Mouse (Mus musculus) embryonic facial prominence, embryonic 14.5 days (tissue): ENCODE data around the gene Hist1h2bq. TPM values are rescaled to one million over a fixed set of nuclear protein-coding genes. Genes with fewer than 3 reads are reported as not detected.

ENCODE experiments used
- microRNA-seq: library from miRNA; unstranded; fragments of <30 nt; microRNA quantifications from one replicate; pipeline ENCODE4, GENCODE M21; 2016; ENCODE audit warnings: borderline number of aligned reads
- polyA plus RNA-seq: library from polyadenylated mRNA; unstranded; fragments of >200 nt; fragmentation: Nextera tagmentation; extraction: Ambion mirVana; gene quantifications from 2 replicates; pipeline ENCODE4 v1.2.1, GENCODE M21; 2014

The Hist1h2bq gene
- polyA plus RNA-seq, 1 experiment from 2014 or later, result 13.6 TPM

Small RNA genes lying within 50 kb of the gene (microRNA-seq; reads per million reads assigned to microRNA genes)
- not detected for gene Gm19658
- gene Gm44346, result not detected
- not detected for gene Gm44466

Other genes with a start within 250 kb of the Hist1h2bq start
- not detected in 2 replicates for gene Olfr1364, start 228.4 kb downstream of the Hist1h2bq start, polyA plus RNA-seq
- gene Olfr1362, start 196.2 kb downstream of the Hist1h2bq start, polyA plus RNA-seq, result not detected in 2 replicates
- not detected in 2 replicates for gene Olfr11, start 167.7 kb downstream of the Hist1h2bq start, polyA plus RNA-seq
- 0.12 and 0.25 TPM in 2 replicates for gene Olfr1361, start 146.8 kb downstream of the Hist1h2bq start, polyA plus RNA-seq
- not detected in 2 replicates for gene Olfr1360, start 132.8 kb downstream of the Hist1h2bq start, polyA plus RNA-seq
- 0.31 TPM in 1 of 2 replicates, not detected in the other for gene Olfr1359, start 112.1 kb downstream of the Hist1h2bq start, polyA plus RNA-seq
- gene Hist1h2bl, start 94.1 kb downstream of the Hist1h2bq start, polyA plus RNA-seq, result 1.4 and 1.8 TPM in 2 replicates
- 10.8 and 14.8 TPM in 2 replicates for gene Hist1h2ai, start 93.8 kb downstream of the Hist1h2bq start, polyA plus RNA-seq
- 9.5 and 9.6 TPM in 2 replicates for gene Hist1h3h, start 92.5 kb downstream of the Hist1h2bq start, polyA plus RNA-seq
- 2.2 and 2.9 TPM in 2 replicates for gene Hist1h2bm, start 88.2 kb downstream of the Hist1h2bq start, polyA plus RNA-seq
- gene Hist1h4j, start 75.1 kb downstream of the Hist1h2bq start, polyA plus RNA-seq, result 1.2 TPM in 2 replicates
- 3.8 and 6.2 TPM in 2 replicates for gene Hist1h4k, start 59.7 kb downstream of the Hist1h2bq start, polyA plus RNA-seq
- 5.5 and 8.4 TPM in 2 replicates for gene Hist1h2ak, start 56.4 kb downstream of the Hist1h2bq start, polyA plus RNA-seq
- gene Hist1h2bn, start 56.1 kb downstream of the Hist1h2bq start, polyA plus RNA-seq, result 3.5 and 4.1 TPM in 2 replicates
- 10.0 and 11.8 TPM in 2 replicates for gene Hist1h1b, start 29.6 kb downstream of the Hist1h2bq start, polyA plus RNA-seq
- 127 and 141 TPM in 2 replicates for gene Hist1h3i, start 26.8 kb downstream of the Hist1h2bq start, polyA plus RNA-seq
- gene Hist1h2an, start 23.0 kb downstream of the Hist1h2bq start, polyA plus RNA-seq, result 6.0 and 6.4 TPM in 2 replicates
- 0.56 and 0.61 TPM in 2 replicates for gene Hist1h2bp, start 22.7 kb downstream of the Hist1h2bq start, polyA plus RNA-seq
- not detected in 2 replicates for gene Hist1h2ao, start 268 bp upstream of the Hist1h2bq start, polyA plus RNA-seq
- not detected in 2 replicates for gene Hist1h4m, start 1.5 kb upstream of the Hist1h2bq start, polyA plus RNA-seq
- gene Hist1h4n, start 22.0 kb upstream of the Hist1h2bq start, polyA plus RNA-seq, result 14.1 and 16.4 TPM in 2 replicates
- gene Hist1h2ap, start 23.3 kb upstream of the Hist1h2bq start, polyA plus RNA-seq, result 2,692 and 2,964 TPM in 2 replicates
- gene Hist1h2br, start 23.5 kb upstream of the Hist1h2bq start, polyA plus RNA-seq, result 13.5 and 14.4 TPM in 2 replicates
- 7.6 and 8.9 TPM in 2 replicates for gene Zfp184, start 134.9 kb upstream of the Hist1h2bq start, polyA plus RNA-seq
- gene Pom121l2, start 171.0 kb upstream of the Hist1h2bq start, polyA plus RNA-seq, result 0.11 and 0.13 TPM in 2 replicates
- 0.70 and 0.83 TPM in 2 replicates for gene Prss16, start 199.5 kb upstream of the Hist1h2bq start, polyA plus RNA-seq
- gene Hist1h2ah, start 225.4 kb upstream of the Hist1h2bq start, polyA plus RNA-seq, result 13.1 TPM in 1 of 2 replicates, not detected in the other
- 3.9 and 6.6 TPM in 2 replicates for gene Hist1h2bk, start 225.7 kb upstream of the Hist1h2bq start, polyA plus RNA-seq
- 11.8 and 13.3 TPM in 2 replicates for gene Hist1h4i, start 231.2 kb upstream of the Hist1h2bq start, polyA plus RNA-seq
- 24.9 and 28.8 TPM in 2 replicates for gene Hist1h2ag, start 232.7 kb upstream of the Hist1h2bq start, polyA plus RNA-seq
- gene Hist1h2bj, start 233.0 kb upstream of the Hist1h2bq start, polyA plus RNA-seq, result 3.4 and 7.4 TPM in 2 replicates